Mouse (Mus musculus) ES-Bruce4 (cell line): Measurements from ENCODE around the gene Ubqln4. TPM values are rescaled to one million over a fixed set of nuclear protein-coding genes. Genes with fewer than 3 reads are reported as not detected.

Source experiments
- H3K27ac ChIP-seq: 2 replicates; pipeline ENCODE4 v1.5.1; 2012; ENCODE audit warnings: low read length, inconsistent platforms; ENCODE audit not compliant: insufficient read depth
- H3K27me3 ChIP-seq: 2 replicates; pipeline ENCODE4 v1.6.1; 2012; ENCODE audit warnings: mild to moderate bottlenecking, low read length, inconsistent platforms; ENCODE audit not compliant: control insufficient read depth, poor library complexity, insufficient read depth, severe bottlenecking
- H3K36me3 ChIP-seq: 2 replicates; pipeline ENCODE4 v1.6.1; 2012; ENCODE audit warnings: inconsistent platforms, mild to moderate bottlenecking, low read length, moderate library complexity; ENCODE audit not compliant: control insufficient read depth, poor library complexity, insufficient read depth, severe bottlenecking
- H3K4me1 ChIP-seq: one replicate; pipeline ENCODE4 v1.8.1; 2011; ENCODE audit warnings: low read length; ENCODE audit not compliant: control insufficient read depth, insufficient read depth
- H3K4me3 ChIP-seq: 2 replicates; pipeline ENCODE4 v1.5.1; 2011; ENCODE audit warnings: low read depth, mild to moderate bottlenecking, low read length
- H3K9ac ChIP-seq: 2 replicates; pipeline ENCODE4 v1.6.1; 2012; ENCODE audit warnings: low read depth, mild to moderate bottlenecking, inconsistent platforms; ENCODE audit not compliant: poor library complexity, severe bottlenecking
- H3K9me3 ChIP-seq: replicated peaks from 2 replicates; pipeline ENCODE4 v1.6.1; 2012; ENCODE audit warnings: mild to moderate bottlenecking, low read length, inconsistent platforms; ENCODE audit not compliant: control insufficient read depth, poor library complexity, insufficient read depth, severe bottlenecking
- CTCF ChIP-seq: IDR thresholded peaks from one replicate; pipeline ENCODE4 v1.8.1; 2011; ENCODE audit warnings: low read depth, low read length
- EP300 ChIP-seq: IDR thresholded peaks from 2 replicates; pipeline ENCODE4 v1.6.1; 2011; ENCODE audit warnings: low read depth, low read length; ENCODE audit not compliant: insufficient read depth
- POLR2A ChIP-seq: IDR thresholded peaks from one replicate; pipeline ENCODE4 v1.8.1; 2011; ENCODE audit warnings: low read length; ENCODE audit not compliant: insufficient read depth
- polyA plus RNA-seq: library from polyadenylated mRNA; stranded (reverse); fragments of >200 nt; gene quantifications from 2 replicates; pipeline ENCODE4 v1.2.4, GENCODE M21; 2011; ENCODE audit warnings: low read depth; ENCODE audit not compliant: missing spikeins, insufficient read depth, insufficient read length

Ubqln4 gene
- polyA plus RNA-seq = 118 and 133 TPM in 2 replicates

DNA sequence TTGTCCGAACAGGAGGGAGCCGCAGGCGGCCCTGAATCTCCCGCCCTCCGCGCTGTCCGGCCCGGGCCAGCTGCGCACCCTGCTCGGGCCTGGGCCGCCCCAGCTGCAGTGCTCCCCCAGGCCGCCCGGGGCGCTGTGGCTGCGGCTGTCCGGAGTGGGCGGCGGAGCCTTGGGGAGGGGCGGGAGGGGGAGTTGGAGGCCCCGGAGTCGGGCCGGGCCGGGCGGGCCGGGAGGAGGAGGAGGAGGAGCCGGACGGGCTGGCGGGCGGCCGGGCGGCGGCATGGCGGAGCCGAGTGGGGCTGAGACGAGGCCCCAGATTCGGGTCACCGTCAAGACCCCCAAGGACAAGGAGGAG, at the start of gene Ubqln4:
Gene Ubqln4 (plus strand): TSS at position 234 of the 355 bp plus-strand sequence.
- Histone ChIP-seq H3K9ac (peak within 1 kb of the TSS; percentile 100), H3K36me3 (peaks cover 27% of the 10 kb centered on the region), H3K9me3 (no peaks in the 10 kb centered on the region), H3K27ac (peak within 1 kb of the TSS; percentile 89), H3K27me3 (no peaks in the 10 kb centered on the region), H3K4me3 (peak within 1 kb of the TSS; percentile 99), H3K4me1 (peaks cover 4% of the 10 kb centered on the region)
- TF ChIP-seq CTCF (peak; percentile 45), EP300 (no peak), POLR2A (no peak)

DNA sequence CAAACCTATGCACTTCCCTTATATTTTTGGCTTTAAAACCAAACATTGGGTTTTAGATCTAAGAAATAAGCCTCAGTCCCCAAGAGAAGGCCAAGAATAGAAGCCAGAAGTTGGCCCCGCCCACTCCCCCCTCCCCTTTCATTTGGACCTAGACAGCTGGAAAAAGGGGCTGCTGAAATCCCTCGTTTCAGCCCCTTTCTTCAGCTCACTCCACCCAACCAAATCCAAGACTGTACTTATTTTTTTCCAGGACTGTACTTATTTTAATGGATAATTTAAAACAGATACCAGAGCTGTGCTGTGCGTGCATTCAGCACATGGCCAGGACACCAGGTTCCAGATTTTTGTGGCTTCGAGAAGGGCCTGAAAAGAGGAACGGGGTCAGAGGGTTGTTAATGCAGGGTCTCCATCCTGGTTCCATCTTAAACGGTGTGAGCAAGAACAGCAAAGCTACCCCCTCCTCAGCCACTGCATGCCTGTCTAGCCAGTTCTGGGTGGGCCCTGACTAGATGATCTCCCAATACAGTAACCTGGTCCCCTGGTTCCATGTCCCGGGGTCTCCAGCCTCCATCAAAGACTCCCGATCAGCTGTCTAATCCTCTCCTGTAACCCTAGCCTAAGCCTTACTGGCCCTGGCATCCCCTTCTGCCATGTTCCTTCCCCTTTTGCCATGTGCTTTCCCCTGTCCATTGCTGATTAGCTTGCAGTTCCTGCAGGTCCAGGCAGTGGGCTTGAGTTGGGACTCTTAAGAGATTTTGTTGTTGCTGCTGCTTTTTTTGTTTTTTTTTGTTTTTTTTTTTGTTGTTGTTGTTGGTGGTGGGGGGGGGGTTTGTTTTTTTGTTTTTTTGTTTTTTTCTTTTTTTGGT, 49.4 kb upstream of the Ubqln4 start:
- no peaks in the 10 kb centered on the region for H3K9me3 ChIP-seq
- H3K27ac ChIP-seq = no peak overlapping the region
- TF ChIP-seq CTCF (no peak), POLR2A (no peak), EP300 (no peak)
- no peaks in the 10 kb centered on the region for H3K36me3 ChIP-seq
- H3K9ac ChIP-seq = no peak overlapping the region
- no peak overlapping the region for H3K4me3 ChIP-seq
- peaks cover 6% of the 10 kb centered on the region for H3K4me1 ChIP-seq
- no peaks in the 10 kb centered on the region for H3K27me3 ChIP-seq

DNA sequence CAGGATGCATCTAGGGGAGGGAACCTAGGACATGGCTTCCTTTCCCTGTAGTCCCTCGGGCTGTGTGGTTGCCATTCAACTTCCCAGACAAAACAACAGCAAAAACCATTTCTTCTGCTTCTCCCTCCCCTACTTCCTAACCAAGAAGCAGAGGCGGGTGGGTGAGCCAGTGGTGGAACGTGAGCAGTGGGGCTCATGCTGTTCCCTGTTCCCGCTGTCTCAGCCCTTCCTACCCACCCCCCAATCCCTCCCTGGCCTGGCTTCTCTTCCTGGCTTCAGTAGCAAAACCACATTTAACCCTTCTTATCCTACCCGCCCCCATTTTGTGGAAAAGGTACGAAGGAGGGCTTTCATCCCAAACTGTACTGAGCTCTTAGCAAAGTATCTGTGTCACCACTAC, 48.5 kb upstream of the Ubqln4 start:
- H3K9ac ChIP-seq = peak overlapping the region; percentile 40; the same call in 1 of the 2 replicates
- H3K36me3 ChIP-seq = no peaks in the 10 kb centered on the region
- H3K4me3 ChIP-seq = no peak overlapping the region
- H3K27ac ChIP-seq = peak overlapping the region; percentile 42
- H3K9me3 ChIP-seq = no peaks in the 10 kb centered on the region
- TF ChIP-seq CTCF = no peak
- no peak for TF ChIP-seq EP300
- TF ChIP-seq POLR2A = no peak
- peaks cover 4% of the 10 kb centered on the region for H3K4me1 ChIP-seq
- no peaks in the 10 kb centered on the region for H3K27me3 ChIP-seq

DNA sequence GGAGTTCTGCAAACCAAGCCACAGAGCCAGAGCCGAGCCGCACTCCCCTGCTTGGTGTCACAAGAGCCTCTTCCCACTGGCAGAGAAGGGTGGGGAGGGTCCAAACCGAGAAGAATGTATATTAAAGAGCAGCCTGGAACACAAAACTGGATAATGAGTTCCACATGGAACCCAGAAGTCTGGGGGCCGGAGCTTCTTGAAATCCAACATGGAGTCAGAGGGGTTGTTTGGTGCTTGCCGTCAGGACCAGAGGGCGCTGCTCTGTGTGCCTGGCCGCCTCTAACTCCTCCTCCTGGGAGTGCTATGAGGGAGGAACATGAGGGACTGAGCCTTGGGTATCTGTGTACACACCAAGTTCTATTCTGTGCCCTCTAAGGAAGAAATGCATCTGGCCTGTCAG, 47.8 kb upstream of the Ubqln4 start:
- peak overlapping the region; percentile 25 for H3K4me3 ChIP-seq

DNA sequence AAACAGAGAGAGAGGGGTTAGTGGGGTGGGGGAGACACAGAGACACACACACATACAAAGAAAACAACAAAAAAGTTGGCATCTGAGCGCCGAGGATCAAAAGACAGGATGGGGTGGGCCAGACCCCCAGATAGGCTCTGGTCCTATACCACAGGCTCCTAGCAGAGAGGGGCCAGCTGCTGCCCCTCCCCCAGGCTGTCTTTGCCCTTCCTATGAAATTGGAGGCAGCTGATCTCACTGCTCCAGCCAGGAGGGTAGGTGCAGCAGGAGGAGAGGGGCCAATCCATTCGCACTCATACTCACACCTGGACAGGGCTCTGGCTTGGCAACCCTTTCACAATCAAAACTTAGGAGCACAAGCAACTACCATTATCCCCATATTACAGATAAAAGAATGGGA, 44.3 kb upstream of the Ubqln4 start:
- Histone ChIP-seq H3K27ac (peak overlapping the region; percentile 90), H3K9me3 (no peaks in the 10 kb centered on the region), H3K27me3 (no peaks in the 10 kb centered on the region), H3K4me3 (peak overlapping the region; percentile 87), H3K4me1 (peaks cover 18% of the 10 kb centered on the region), H3K9ac (peak overlapping the region; percentile 73), H3K36me3 (no peaks in the 10 kb centered on the region)
- TF ChIP-seq CTCF = no peak
- no peak for TF ChIP-seq EP300
- TF ChIP-seq POLR2A = no peak

More for the DNA sequence above, 47.8 kb upstream of the Ubqln4 start:
- Histone ChIP-seq H3K27ac (peak overlapping the region; percentile 42), H3K36me3 (no peaks in the 10 kb centered on the region), H3K4me1 (peaks cover 3% of the 10 kb centered on the region), H3K9ac (peak overlapping the region; percentile 40), H3K27me3 (no peaks in the 10 kb centered on the region), H3K9me3 (no peaks in the 10 kb centered on the region)
- no peak for TF ChIP-seq CTCF
- no peak for TF ChIP-seq EP300
- TF ChIP-seq POLR2A = no peak

DNA sequence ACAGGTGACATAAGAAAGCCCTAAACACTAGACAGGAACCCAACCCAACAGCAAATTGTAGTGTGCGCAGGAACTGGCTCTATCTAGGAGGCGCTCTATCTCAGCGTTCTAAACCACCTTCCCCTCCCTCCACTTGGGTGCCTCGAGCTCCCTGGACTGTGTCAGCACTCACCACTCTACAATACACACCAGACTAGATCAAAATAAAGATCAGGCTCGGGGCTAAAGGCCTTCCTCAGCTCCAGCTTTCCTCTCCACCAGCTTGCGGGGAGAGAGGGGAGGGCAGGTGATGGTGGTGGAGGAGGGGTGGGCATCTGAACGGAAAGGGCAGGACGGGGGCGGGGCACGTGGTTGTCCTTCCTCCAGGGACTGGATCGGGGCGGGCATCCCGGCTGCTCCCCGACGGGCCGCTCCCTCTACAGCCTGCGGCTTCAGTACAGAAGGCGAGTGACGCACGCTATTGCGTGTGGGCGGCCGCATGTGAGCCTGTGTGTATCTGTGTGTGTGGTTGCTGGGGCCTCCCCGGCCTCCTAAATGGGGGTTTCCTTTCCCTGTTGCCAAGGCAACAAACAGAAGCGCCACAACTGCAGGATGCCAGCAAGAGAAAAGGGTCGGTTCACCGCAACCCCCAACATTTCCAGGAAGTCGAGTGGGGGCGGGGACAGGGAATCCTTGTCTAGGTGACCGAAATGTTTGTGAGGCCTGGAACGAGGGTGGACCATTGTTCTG, 43.7 kb upstream of the Ubqln4 start, which contains the start of gene Lmna:
Gene Lmna (minus strand): TSS at position 265 of the 729 bp plus-strand sequence.
- Histone ChIP-seq H3K9me3 (no peaks in the 10 kb centered on the region), H3K36me3 (no peaks in the 10 kb centered on the region), H3K27ac (peak within 1 kb of the TSS; percentile 90), H3K4me3 (peak within 1 kb of the TSS; percentile 87), H3K27me3 (no peaks in the 10 kb centered on the region), H3K4me1 (peaks cover 24% of the 10 kb centered on the region), H3K9ac (peak within 1 kb of the TSS; percentile 73)
- TF ChIP-seq CTCF = no peak
- TF ChIP-seq POLR2A = no peak
- TF ChIP-seq EP300 = no peak
